Mouse (Mus musculus) natural killer cell, adult 2 months (primary cell): ENCODE measurements at regions not wholly inside any gene's neighbourhood (a gene's known extent, or its start where the extent isn't known, plus 50 kb on each side); places are given as distances from the start of the nearest gene placed in this dataset.

Source experiments
- DNase-seq, 2 experiments: peaks; one replicate each; pipeline ENCODE4 v3.0.0; 2022; ENCODE audit warnings: low spot score in 2 of 2

- no peak for DNase-seq
Observed at GRCm38 (mm10) chr9:32053886-32054615, 61.9 kb upstream of the Arhgap32 start.

DNA sequence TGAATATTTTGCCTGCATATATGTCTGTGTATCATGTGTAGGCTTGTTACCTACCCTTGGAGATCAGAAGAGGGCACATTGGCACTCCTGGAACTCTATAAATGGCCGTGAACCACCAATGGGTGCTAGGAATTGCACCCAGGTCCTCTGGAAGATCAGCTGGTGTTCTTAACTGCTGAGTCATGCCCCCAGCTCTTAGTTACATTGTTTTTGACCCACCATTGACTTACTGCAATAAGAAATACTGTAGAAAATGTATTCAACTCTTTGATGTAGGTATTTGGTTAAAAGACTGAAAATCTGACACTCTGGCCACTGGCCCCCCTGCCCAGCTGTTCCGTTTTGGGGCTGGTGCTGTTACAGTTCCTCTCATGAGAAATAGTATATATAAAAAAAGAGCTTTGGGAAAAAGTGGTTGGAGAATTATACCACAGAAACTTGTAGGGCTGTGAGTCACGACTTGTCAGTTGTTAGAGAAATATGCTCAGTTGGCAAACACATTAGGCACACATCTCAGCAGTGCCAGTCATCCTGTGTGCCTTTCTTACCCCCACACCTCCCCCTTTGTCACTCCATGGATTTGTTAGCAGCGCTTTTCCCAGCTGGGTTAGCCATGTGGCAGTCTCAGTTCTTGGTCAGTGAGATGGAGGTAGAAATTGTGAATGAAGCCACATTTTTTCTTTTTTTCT, 58.4 kb upstream of the Arhgap32 start:
- DNase-seq = no peak

- no peak for DNase-seq
Observed at GRCm38 (mm10) chr9:32062740-32063139, 53.2 kb upstream of the Arhgap32 start.

GRCm38 (mm10) chr9:32063541-32063940, 52.4 kb upstream of the Arhgap32 start:
- DNase-seq = no peak

GRCm38 (mm10) chr9:32064007-32064550, 51.9 kb upstream of the Arhgap32 start:
- no peak for DNase-seq
